In the genomic region with DNA sequence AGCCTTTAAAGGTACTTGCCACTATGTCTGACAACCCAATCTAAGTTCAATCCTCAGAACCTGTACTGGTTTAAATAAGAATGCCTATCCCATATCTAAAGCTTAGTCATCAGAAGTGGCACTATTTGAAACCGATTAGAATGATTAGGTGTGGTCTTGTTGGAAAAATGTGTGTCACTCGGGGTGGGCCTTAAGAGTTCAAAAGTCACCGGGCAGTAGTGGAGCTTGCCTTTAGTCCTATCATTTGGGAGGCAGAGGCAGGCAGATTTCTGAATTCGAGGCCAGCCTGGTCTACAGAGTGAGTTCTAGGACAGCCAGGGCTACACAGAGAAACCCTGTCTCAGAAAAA, we compare ENCODE assay signal across 8 mouse cellular contexts. TPM values are rescaled to one million over a fixed set of nuclear protein-coding genes. Genes with fewer than 3 reads are reported as not detected.
DNase-seq lines count a peak whose midpoint lies in the region; ATAC-seq and TF ChIP-seq lines count a peak whose summit lies in the region.

No protein-coding gene starts in this region.

- H3K27me3 ChIP-seq in embryonic facial prominence, embryonic 12.5 days: no peaks in the 10 kb centered on the region
- no peaks in the 10 kb centered on the region for H3K27me3 ChIP-seq in intestine, postnatal 0 days (replicated peaks; ENCODE audit: control insufficient read depth, insufficient read depth, low read length)
- H3K27me3 ChIP-seq in neural tube, embryonic 13.5 days: no peaks in the 10 kb centered on the region

- WGBS in embryonic facial prominence, embryonic 12.5 days: 97% methylated on average over 4 of the region's 4 CpGs
- WGBS in intestine, postnatal 0 days: 93% methylated on average over 4 of the region's 4 CpGs
- WGBS in neural tube, embryonic 13.5 days: 97% methylated on average over 4 of the region's 4 CpGs

- H3K4me2 ChIP-seq in embryonic facial prominence, embryonic 12.5 days (replicated peaks): peak overlapping the region; percentile 86
- H3K4me2 ChIP-seq in intestine, postnatal 0 days (replicated peaks; ENCODE audit: low read depth): peak overlapping the region; percentile 94
- peak overlapping the region; percentile 90 for H3K4me2 ChIP-seq in neural tube, embryonic 13.5 days

- intact Hi-C loops in gastrocnemius, postnatal 36 days (cut with DNase I): no loop called here

- H3K4me3 ChIP-seq in layer of hippocampus, adult 2 months: peak overlapping the region; percentile 91
- peak overlapping the region; percentile 98 for H3K4me3 ChIP-seq in embryonic facial prominence, embryonic 12.5 days
- H3K4me3 ChIP-seq in intestine, postnatal 0 days (ENCODE audit: low read depth, low read length): peak overlapping the region; percentile 91
- peak overlapping the region; percentile 96 for H3K4me3 ChIP-seq in neural tube, embryonic 13.5 days

- DNase-seq in layer of hippocampus, adult 2 months (ENCODE audit: low spot score in 2 of 2): no peak
- no peak for DNase-seq in layer of hippocampus, postnatal 36 days
- no peak for DNase-seq in gastrocnemius, postnatal 36 days
- no peak for DNase-seq in testis, postnatal 14 days (ENCODE audit: low spot score)

- no peak overlapping the region for H3K9ac ChIP-seq in embryonic facial prominence, embryonic 12.5 days
- H3K9ac ChIP-seq in intestine, postnatal 0 days (ENCODE audit: low read depth, low read length): no peak overlapping the region
- H3K9ac ChIP-seq in neural tube, embryonic 13.5 days: peak overlapping the region; percentile 99; the same call in 1 of the 2 replicates

- no peak for ATAC-seq in embryonic facial prominence, embryonic 12.5 days (ENCODE audit: insufficient number of reproducible peaks, insufficient read depth, low FRiP score, low TSS enrichment)
- no peak for ATAC-seq in intestine, postnatal 0 days
- no peak for ATAC-seq in neural tube, embryonic 13.5 days (ENCODE audit: low read depth)
- no peak for ATAC-seq in frontal cortex, adult (ENCODE audit: low TSS enrichment)

- no peak for TF ChIP-seq CTCF in layer of hippocampus, adult 2 months (conservative IDR thresholded peaks at IDR 0.05)
- TF ChIP-seq CTCF in intestine, postnatal 0 days (IDR thresholded peaks at IDR 0.05; ENCODE audit: low read depth): no peak

- H3K36me3 ChIP-seq in embryonic facial prominence, embryonic 12.5 days: no peaks in the 10 kb centered on the region
- no peaks in the 10 kb centered on the region for H3K36me3 ChIP-seq in intestine, postnatal 0 days (ENCODE audit: control insufficient read depth, insufficient read depth)
- H3K36me3 ChIP-seq in neural tube, embryonic 13.5 days: no peaks in the 10 kb centered on the region

- peak overlapping the region; percentile 93 for H3K27ac ChIP-seq in layer of hippocampus, adult 2 months
- H3K27ac ChIP-seq in embryonic facial prominence, embryonic 12.5 days: no peak overlapping the region
- H3K27ac ChIP-seq in intestine, postnatal 0 days (ENCODE audit: low read depth, low read length): no peak overlapping the region
- peak overlapping the region; percentile 91 for H3K27ac ChIP-seq in neural tube, embryonic 13.5 days (replicated peaks)

- H3K4me1 ChIP-seq in embryonic facial prominence, embryonic 12.5 days: peaks cover 13% of the 10 kb centered on the region
- no peaks in the 10 kb centered on the region for H3K4me1 ChIP-seq in intestine, postnatal 0 days (replicated peaks; ENCODE audit: control insufficient read depth, insufficient read depth, low read length)
- peaks cover 37% of the 10 kb centered on the region for H3K4me1 ChIP-seq in neural tube, embryonic 13.5 days (replicated peaks)

- H3K9me3 ChIP-seq in embryonic facial prominence, embryonic 12.5 days: no peaks in the 10 kb centered on the region
- H3K9me3 ChIP-seq in intestine, postnatal 0 days (ENCODE audit: control insufficient read depth): no peaks in the 10 kb centered on the region
- no peaks in the 10 kb centered on the region for H3K9me3 ChIP-seq in neural tube, embryonic 13.5 days

RNA-seq across cellular contexts. Expression of a gene that starts 0.7 kb away (rescaled TPM):
- 10 to 100 TPM; 91.1 to 92.3 TPM for total RNA-seq in layer of hippocampus, adult 2 months (2021)
- 10 to 100 TPM; 89.5 to 94.1 TPM for total RNA-seq in layer of hippocampus, postnatal 36 days (2021)
- polyA plus RNA-seq in embryonic facial prominence, embryonic 12.5 days (2016; fragmentation: Nextera tagmentation; extraction: Ambion mirVana): 73.1 and 78.5 TPM in 2 replicates
- polyA plus RNA-seq in intestine, postnatal 0 days (2015; fragmentation: Nextera tagmentation; extraction: Ambion mirVana): 20.0 and 22.6 TPM in 2 replicates
- polyA plus RNA-seq in neural tube, embryonic 13.5 days (2015; fragmentation: Nextera tagmentation; extraction: Ambion mirVana): 47.8 and 54.7 TPM in 2 replicates
- 10 to 100 TPM; 16.3 to 19.4 TPM for total RNA-seq in gastrocnemius, postnatal 36 days (2021)

Comparison
In these comparisons a context has a peak if more than half of its experiments do, and no peak if none do; other contexts are left out.
1. H3K27ac ChIP-seq: peak in layer of hippocampus, adult 2 months (single experiment) and neural tube, embryonic 13.5 days (single experiment); none in embryonic facial prominence, embryonic 12.5 days (single experiment) and intestine, postnatal 0 days (single experiment).
2. RNA of a gene that starts 0.7 kb away (total RNA-seq): 89.5 to 94.1 TPM in layer of hippocampus, postnatal 36 days and 91.1 to 92.3 TPM in layer of hippocampus, adult 2 months; 16.3 to 19.4 TPM in gastrocnemius, postnatal 36 days; every median in the first group is over 4 times any median in the second.
3. Peak in every context shown above with its lines, with median percentiles within 50 percentile points of each other: H3K4me3 ChIP-seq and H3K4me2 ChIP-seq.